Mouse (Mus musculus) bone marrow, adult 2 months (tissue): Measurements from ENCODE around the gene Fkbp15. TPM values are rescaled to one million over a fixed set of nuclear protein-coding genes. Genes with fewer than 3 reads are reported as not detected.
"Not testable (repeated sequence)": the region's sequence is repeated elsewhere in the genome, so short reads cannot be mapped to it uniquely, and the experiment has no call there.

Experiments
- H3K27ac ChIP-seq: fragments of 200-500 bp; 2 replicates; pipeline ENCODE4 v1.5.1; 2012; ENCODE audit warnings: low read depth, mild to moderate bottlenecking, control low read depth, inconsistent platforms, low read length; ENCODE audit not compliant: control insufficient read depth, poor library complexity, insufficient read depth
- H3K4me1 ChIP-seq: fragments of 200-500 bp; 2 replicates; pipeline ENCODE4 v1.6.1; 2011; ENCODE audit warnings: low read length; ENCODE audit not compliant: control insufficient read depth, insufficient read depth
- H3K4me3 ChIP-seq: fragments of 200-500 bp; replicated peaks from 2 replicates; pipeline ENCODE3; 2011; ENCODE audit warnings: mild to moderate bottlenecking, low read depth, low read length, control low read depth; ENCODE audit not compliant: control insufficient read depth
- CTCF ChIP-seq: fragments of 200-500 bp; IDR thresholded peaks from 2 replicates; pipeline ENCODE4 v1.5.1; 2011; ENCODE audit warnings: low read length, control low read depth; ENCODE audit not compliant: control insufficient read depth, insufficient read depth
- POLR2A ChIP-seq: fragments of 200-500 bp; IDR thresholded peaks from 2 replicates; pipeline ENCODE4 v1.6.1; 2011; ENCODE audit warnings: low read depth, mild to moderate bottlenecking, control low read depth, low read length, borderline replicate concordance; ENCODE audit not compliant: control insufficient read depth
- WGBS: fragments of 180-500 bp; shearing (Covaris S2); methylation state at CpG from one replicate; pipeline ENCODE4 v1.1.7; 2018; 5-methylcytosine and 5-hydroxymethylcytosine counted together
- polyA plus RNA-seq: library from polyadenylated mRNA; stranded (reverse); fragments of >200 nt; gene quantifications from 2 replicates; pipeline ENCODE4 v1.2.4, GENCODE M21; 2011; ENCODE audit warnings: low replicate concordance; ENCODE audit not compliant: missing spikeins, insufficient read depth, insufficient read length

Fkbp15 gene
- polyA plus RNA-seq, 1 experiment, result 32.9 TPM

- no peaks in the 10 kb centered on the region; the same call in 1 of the 2 replicates for H3K4me1 ChIP-seq
- 58% methylated on average over 12 of the region's 12 CpGs for WGBS
- TF ChIP-seq POLR2A (no peak), CTCF (no peak)
- H3K27ac ChIP-seq, result no peak overlapping the region
- no peak overlapping the region for H3K4me3 ChIP-seq
Observed at GRCm38 (mm10) chr4:62274841-62275536, 85.4 kb downstream of the Fkbp15 start.

- no peak overlapping the region for H3K4me3 ChIP-seq
- WGBS, result 86% methylated on average over 10 of the region's 10 CpGs
- TF ChIP-seq CTCF, result no peak
- no peak for TF ChIP-seq POLR2A
Observed at GRCm38 (mm10) chr4:62273916-62274315, 86.4 kb downstream of the Fkbp15 start.

GRCm38 (mm10) chr4:62272696-62273095, 87.7 kb downstream of the Fkbp15 start:
- H3K4me3 ChIP-seq, result no peak overlapping the region
- no peak overlapping the region for H3K27ac ChIP-seq
- TF ChIP-seq CTCF (no peak), POLR2A (no peak)
- no peaks in the 10 kb centered on the region for H3K4me1 ChIP-seq
- 82% methylated on average over 10 of the region's 10 CpGs for WGBS

More at GRCm38 (mm10) chr4:62273916-62274315, 86.4 kb downstream of the Fkbp15 start:
- H3K27ac ChIP-seq, result no peak overlapping the region
- no peaks in the 10 kb centered on the region; the same call in 1 of the 2 replicates for H3K4me1 ChIP-seq

GRCm38 (mm10) chr4:62267101-62267500, 93.2 kb downstream of the Fkbp15 start:
- 66% methylated on average over 10 of the region's 10 CpGs for WGBS
- Histone ChIP-seq H3K27ac (no peak overlapping the region), H3K4me3 (no peak overlapping the region), H3K4me1 (no peaks in the 10 kb centered on the region; the same call in none of the 2 replicates)
- no peak for TF ChIP-seq POLR2A
- no peak for TF ChIP-seq CTCF

- not testable (repeated sequence) for H3K4me3 ChIP-seq, H3K4me1 ChIP-seq, H3K27ac ChIP-seq
- WGBS, result 27% methylated on average over 7 of the region's 7 CpGs
Observed at GRCm38 (mm10) chr4:62266016-62266415, 94.3 kb downstream of the Fkbp15 start.

GRCm38 (mm10) chr4:62265154-62265836, 95.1 kb downstream of the Fkbp15 start:
- 36% methylated on average over 10 of the region's 10 CpGs for WGBS
- TF ChIP-seq CTCF, result no peak
- no peak for TF ChIP-seq POLR2A
- no peaks in the 10 kb centered on the region; the same call in none of the 2 replicates for H3K4me1 ChIP-seq
- H3K27ac ChIP-seq, result no peak overlapping the region
- no peak overlapping the region for H3K4me3 ChIP-seq

GRCm38 (mm10) chr4:62263133-62263844, 97.1 kb downstream of the Fkbp15 start:
- no peaks in the 10 kb centered on the region; the same call in none of the 2 replicates for H3K4me1 ChIP-seq
- TF ChIP-seq POLR2A, result no peak
- no peak for TF ChIP-seq CTCF
- WGBS, result 45% methylated on average over 7 of the region's 7 CpGs

GRCm38 (mm10) chr4:62262276-62262675, 98.1 kb downstream of the Fkbp15 start, which contains the start of gene Slc31a2:
Gene Slc31a2 (plus strand): TSS chr4:62262562.
- 41% methylated on average over 2 of the region's 2 CpGs for WGBS
- no peak for TF ChIP-seq CTCF
- no peak for TF ChIP-seq POLR2A
- Histone ChIP-seq H3K4me1 (no peaks in the 10 kb centered on the region; the same call in none of the 2 replicates), H3K4me3 (no peak within 1 kb of the TSS), H3K27ac (no peak within 1 kb of the TSS; the same call in 1 of the 2 replicates)

More at GRCm38 (mm10) chr4:62263133-62263844, 97.1 kb downstream of the Fkbp15 start:
- Histone ChIP-seq H3K27ac (no peak overlapping the region; the same call in 1 of the 2 replicates), H3K4me3 (no peak overlapping the region)
